Mouse (Mus musculus): ENCODE measurements around the gene Ahrr.

- no peak for TF ChIP-seq CTCF (IDR thresholded peaks at IDR 0.05; ENCODE audit: borderline replicate concordance, extremely low read depth, insufficient read depth, insufficient read length)
- TF ChIP-seq POLR2A (IDR thresholded peaks at IDR 0.05; ENCODE audit: borderline replicate concordance, extremely low read depth, insufficient read depth, insufficient read length, poor library complexity, severe bottlenecking): no peak
These were observed 125.6 kb downstream of the Ahrr start for GRCm38 (mm10) chr13:74166348-74167056.
